8 mouse cellular contexts compared by ENCODE assay signal in genomic region chr14:47648706-47649630, GRCm38 (mm10). TPM values are rescaled to one million over a fixed set of nuclear protein-coding genes. Genes with fewer than 3 reads are reported as not detected.
DNase-seq lines count a peak whose midpoint lies in the region; ATAC-seq and TF ChIP-seq lines count a peak whose summit lies in the region.

No protein-coding gene starts in this region.

- H3K27ac ChIP-seq in heart, embryonic 14.5 days (replicated peaks in 1 of 2; ENCODE audit: control insufficient read depth in 1 of 2, insufficient read depth in 1 of 2, low read depth in 2 of 2, low read length in 2 of 2): peak overlapping the region; percentile 98 to 99
- peak overlapping the region; percentile 81 for H3K27ac ChIP-seq in liver, embryonic 13.5 days
- peak overlapping the region; percentile 98 for H3K27ac ChIP-seq in stomach, embryonic 15.5 days

- peak overlapping the region; percentile 99 for H3K9ac ChIP-seq in heart, embryonic 14.5 days (ENCODE audit: low read length)
- H3K9ac ChIP-seq in liver, embryonic 13.5 days: peak overlapping the region; percentile 89
- peak overlapping the region; percentile 84 for H3K9ac ChIP-seq in stomach, embryonic 15.5 days

- 1% methylated on average over 81 of the region's 82 CpGs for WGBS in heart, embryonic 14.5 days
- 1% methylated on average over 77 of the region's 82 CpGs for WGBS in liver, embryonic 13.5 days (ENCODE audit: insufficient replicate concordance)
- under 1% methylated on average over 76 of the region's 82 CpGs for WGBS in stomach, embryonic 15.5 days

- peak; percentile 72 for TF ChIP-seq POLR2A in brain, embryonic 14.5 days (IDR thresholded peaks at IDR 0.05; ENCODE audit: borderline replicate concordance, extremely low read depth, insufficient read depth, insufficient read length, poor library complexity, severe bottlenecking)

- H3K9me3 ChIP-seq in heart, embryonic 14.5 days (ENCODE audit: control insufficient read depth, low read length): no peaks in the 10 kb centered on the region
- H3K9me3 ChIP-seq in liver, embryonic 13.5 days (replicated peaks): no peaks in the 10 kb centered on the region
- no peaks in the 10 kb centered on the region for H3K9me3 ChIP-seq in stomach, embryonic 15.5 days

- TF ChIP-seq CTCF in brain, embryonic 14.5 days (IDR thresholded peaks at IDR 0.05; ENCODE audit: borderline replicate concordance, extremely low read depth, insufficient read depth, insufficient read length): no peak

- H3K4me1 ChIP-seq in heart, embryonic 14.5 days (ENCODE audit: control insufficient read depth in 2 of 2, insufficient read depth in 2 of 2, low read length in 2 of 2): peaks cover 2 to 27% of the 10 kb centered on the region in 2 experiments; a peak in 3 of 4 replicates
- peaks cover 27% of the 10 kb centered on the region for H3K4me1 ChIP-seq in liver, embryonic 13.5 days (replicated peaks)
- H3K4me1 ChIP-seq in stomach, embryonic 15.5 days: peaks cover 5% of the 10 kb centered on the region; the same call in 1 of the 2 replicates

- peak; percentile 72 for DNase-seq in CD4-positive helper T cell, adult 2 months (ENCODE audit: low read depth, low spot score)
- peak; percentile 92 for DNase-seq in brain, embryonic 14.5 days (ENCODE audit: low read depth)
- DNase-seq in kidney, postnatal 14 days: peak; percentile 90
- peak; percentile 58 for DNase-seq in liver, embryonic 13.5 days
- DNase-seq in neural tube, embryonic 10.5 days (ENCODE audit: extremely low spot score, low spot score): peak; percentile 85

- H3K36me3 ChIP-seq in heart, embryonic 14.5 days (ENCODE audit: control insufficient read depth, insufficient read depth, low read length): no peaks in the 10 kb centered on the region
- no peaks in the 10 kb centered on the region for H3K36me3 ChIP-seq in liver, embryonic 13.5 days
- H3K36me3 ChIP-seq in stomach, embryonic 15.5 days: no peaks in the 10 kb centered on the region

- no peaks in the 10 kb centered on the region for H3K27me3 ChIP-seq in heart, embryonic 14.5 days (ENCODE audit: control insufficient read depth, insufficient read depth, low read length)
- peaks cover 14% of the 10 kb centered on the region; the same call in 1 of the 2 replicates for H3K27me3 ChIP-seq in liver, embryonic 13.5 days
- no peaks in the 10 kb centered on the region for H3K27me3 ChIP-seq in stomach, embryonic 15.5 days (replicated peaks)

- H3K4me3 ChIP-seq in heart, embryonic 14.5 days (ENCODE audit: control insufficient read depth in 1 of 2, insufficient read depth in 1 of 2, low read depth in 1 of 2, low read length in 2 of 2): peak overlapping the region; percentile 94 to 99
- peak overlapping the region; percentile 87 for H3K4me3 ChIP-seq in liver, embryonic 13.5 days (replicated peaks)
- peak overlapping the region; percentile 99 for H3K4me3 ChIP-seq in stomach, embryonic 15.5 days (replicated peaks)

- ATAC-seq in erythroid progenitor cell, adult 5-6 weeks (replicated peaks; ENCODE audit: low FRiP score, poor library complexity, severe bottlenecking): peak; percentile 85
- peak; percentile 90 for ATAC-seq in heart, embryonic 14.5 days (ENCODE audit: insufficient number of reproducible peaks, insufficient read depth, low FRiP score, low read depth)
- ATAC-seq in liver, embryonic 13.5 days (ENCODE audit: low read depth): peak; percentile 91
- ATAC-seq in stomach, embryonic 15.5 days (ENCODE audit: insufficient read depth, low FRiP score, low read depth): peak; percentile 93

- peak overlapping the region; percentile 87 for H3K4me2 ChIP-seq in heart, embryonic 14.5 days (ENCODE audit: low read length)
- peak overlapping the region; percentile 97 for H3K4me2 ChIP-seq in liver, embryonic 13.5 days
- peak overlapping the region; percentile 72 for H3K4me2 ChIP-seq in stomach, embryonic 15.5 days

RNA-seq across cellular contexts. Expression of gene Ktn1, which starts 0.7 kb away (rescaled TPM):
- polyA plus RNA-seq in brain, embryonic 14.5 days (2012; rRNA removed): 47.6 and 61.4 TPM in 2 replicates
- total RNA-seq in erythroid progenitor cell, adult 5-6 weeks (2015; ENCODE audit: low replicate concordance): 22.7 and 23.1 TPM in 2 replicates
- total RNA-seq in erythroid progenitor cell, adult 5-6 weeks (2017; ENCODE audit: low replicate concordance): 11.8 and 19.3 TPM in 2 replicates
- polyA plus RNA-seq in heart, embryonic 14.5 days (2014; fragmentation: Nextera tagmentation; extraction: Ambion mirVana): 92.8 and 105 TPM in 2 replicates
- 14.0 and 20.2 TPM in 2 replicates for polyA plus RNA-seq in liver, embryonic 13.5 days (2015; fragmentation: Nextera tagmentation; extraction: Ambion mirVana)
- polyA plus RNA-seq in stomach, embryonic 15.5 days (2015; fragmentation: Nextera tagmentation; extraction: Ambion mirVana): 53.7 and 60.1 TPM in 2 replicates

Comparison
In these comparisons a context has a peak if more than half of its experiments do, and no peak if none do; other contexts are left out.
1. Peak in every context shown above with its lines: DNase-seq, ATAC-seq, H3K4me3 ChIP-seq and H3K27ac ChIP-seq.